Comparison of ENCODE assay signal across 9 mouse cellular contexts in the genomic region with DNA sequence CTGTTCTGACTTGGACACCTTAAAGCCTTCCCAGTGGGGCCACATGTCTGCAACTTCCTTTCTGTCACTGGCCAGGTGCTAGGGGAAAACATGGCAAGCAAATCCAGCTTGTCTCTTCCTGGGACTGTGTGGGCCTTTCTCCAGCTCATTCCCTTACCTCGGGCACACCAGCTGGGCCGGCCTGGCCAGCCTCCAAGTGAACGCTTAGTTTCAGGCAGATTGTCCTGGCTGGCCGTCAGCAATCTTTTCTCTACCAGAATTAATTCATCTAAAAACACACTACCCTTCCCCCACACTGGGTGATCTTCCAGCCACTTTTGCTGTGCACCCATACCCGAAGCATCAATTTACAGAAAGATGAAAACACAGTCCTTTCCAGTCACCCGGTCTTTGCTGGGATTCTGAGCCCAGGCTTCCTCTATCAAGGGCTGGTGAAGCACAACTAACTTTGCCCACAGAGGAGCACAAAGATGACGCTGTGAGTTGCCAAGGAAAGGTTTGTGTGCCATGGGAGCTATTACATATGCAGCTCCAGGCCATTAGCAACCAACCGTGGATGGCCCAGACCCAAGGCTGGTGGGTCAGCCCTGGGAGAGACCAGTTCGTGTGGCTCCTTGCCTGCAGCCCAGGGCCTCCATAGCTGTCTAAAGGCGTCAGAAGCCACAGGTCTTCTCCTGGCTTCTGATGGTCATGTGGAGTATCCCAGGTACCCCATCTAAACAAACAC.
DNase-seq lines count a peak whose midpoint lies in the region; ATAC-seq lines count a peak whose summit lies in the region.
"Had no signal": no experiment of that assay in that cellular context is flagged by ENCODE, and none has a peak within 500 bp of the region (broad histone marks: within the 10 kb centered on the region; RNA-seq: fewer than 3 reads in every experiment).

No protein-coding gene starts in this region.

- H3K9me3 ChIP-seq in hindbrain, embryonic 10.5 days, result no peaks in the 10 kb centered on the region
- no peaks in the 10 kb centered on the region for H3K9me3 ChIP-seq in hindbrain, embryonic 11.5 days (ENCODE audit: control insufficient read depth, low read length)
- no peaks in the 10 kb centered on the region for H3K9me3 ChIP-seq in forebrain, embryonic 12.5 days
- no peaks in the 10 kb centered on the region for H3K9me3 ChIP-seq in hindbrain, embryonic 12.5 days (replicated peaks)

- no peak overlapping the region for H3K9ac ChIP-seq in hindbrain, embryonic 11.5 days (ENCODE audit: low read depth, low read length)
- no peak overlapping the region for H3K9ac ChIP-seq in forebrain, embryonic 12.5 days
- H3K9ac ChIP-seq in hindbrain, embryonic 12.5 days, result no peak overlapping the region

- no peaks in the 10 kb centered on the region for H3K36me3 ChIP-seq in hindbrain, embryonic 10.5 days
- no peaks in the 10 kb centered on the region for H3K36me3 ChIP-seq in hindbrain, embryonic 11.5 days (ENCODE audit: control insufficient read depth, insufficient read depth, low read length)
- H3K36me3 ChIP-seq in forebrain, embryonic 12.5 days (replicated peaks), result no peaks in the 10 kb centered on the region
- peaks cover 3% of the 10 kb centered on the region; the same call in 1 of the 2 replicates for H3K36me3 ChIP-seq in hindbrain, embryonic 12.5 days

- 0 out of 2 replicates have a peak, but pooled peaks cover 4% of the 10 kb centered on the region for H3K27me3 ChIP-seq in hindbrain, embryonic 10.5 days (ENCODE audit: insufficient read depth, poor library complexity, severe bottlenecking)
- no peaks in the 10 kb centered on the region for H3K27me3 ChIP-seq in hindbrain, embryonic 11.5 days (ENCODE audit: control insufficient read depth, insufficient read depth, low read length)
- H3K27me3 ChIP-seq in forebrain, embryonic 12.5 days, result no peaks in the 10 kb centered on the region
- no peaks in the 10 kb centered on the region; the same call in 1 of the 2 replicates for H3K27me3 ChIP-seq in hindbrain, embryonic 12.5 days

- ATAC-seq in hindbrain, embryonic 11.5 days (ENCODE audit: low FRiP score), result no peak
- ATAC-seq in forebrain, embryonic 12.5 days (ENCODE audit: low FRiP score), result peak; percentile 76; the same call in 1 of the 2 replicates
- ATAC-seq in hindbrain, embryonic 12.5 days (ENCODE audit: low FRiP score), result peak; percentile 83

- peaks cover 33% of the 10 kb centered on the region for H3K4me1 ChIP-seq in hindbrain, embryonic 10.5 days (replicated peaks)
- H3K4me1 ChIP-seq in hindbrain, embryonic 11.5 days (replicated peaks; ENCODE audit: control insufficient read depth, insufficient read depth, low read length), result peaks cover 4% of the 10 kb centered on the region
- H3K4me1 ChIP-seq in forebrain, embryonic 12.5 days, result peaks cover 38% of the 10 kb centered on the region
- peaks cover 37% of the 10 kb centered on the region for H3K4me1 ChIP-seq in hindbrain, embryonic 12.5 days

- WGBS in hindbrain, embryonic 10.5 days, result 83% methylated on average over 10 of the region's 10 CpGs
- WGBS in hindbrain, embryonic 11.5 days, result 80% methylated on average over 10 of the region's 10 CpGs
- WGBS in forebrain, embryonic 12.5 days, result 66% methylated on average over 10 of the region's 10 CpGs
- WGBS in hindbrain, embryonic 12.5 days, result 70% methylated on average over 10 of the region's 10 CpGs

- H3K4me3 ChIP-seq in hindbrain, embryonic 10.5 days, result no peak overlapping the region
- no peak overlapping the region for H3K4me3 ChIP-seq in hindbrain, embryonic 11.5 days (ENCODE audit: low read depth, low read length)
- H3K4me3 ChIP-seq in forebrain, embryonic 12.5 days (replicated peaks), result no peak overlapping the region
- no peak overlapping the region for H3K4me3 ChIP-seq in hindbrain, embryonic 12.5 days

- H3K27ac ChIP-seq in hindbrain, embryonic 10.5 days, result peak overlapping the region; percentile 20; the same call in 1 of the 2 replicates
- H3K27ac ChIP-seq in hindbrain, embryonic 11.5 days (ENCODE audit: low read depth, low read length), result no peak overlapping the region
- H3K27ac ChIP-seq in forebrain, embryonic 12.5 days, result peak overlapping the region; percentile 75
- peak overlapping the region; percentile 48 for H3K27ac ChIP-seq in hindbrain, embryonic 12.5 days
- H3K27ac ChIP-seq: macrophage had no signal

- DNase-seq in hindbrain, embryonic 10.5 days (ENCODE audit: low spot score), result no peak
- DNase-seq in hindbrain, embryonic 11.5 days (ENCODE audit: low spot score), result no peak
- peak; percentile 31 for DNase-seq in adrenal gland, adult 2 months
- peak; percentile 35 to 86 for DNase-seq in left cerebral cortex, adult 8-10 months (ENCODE audit: low spot score in 2 of 2)
- DNase-seq in ovary, postnatal 14 days (ENCODE audit: low spot score), result peak; percentile 56
- DNase-seq in urinary bladder, postnatal 25 days (ENCODE audit: low spot score), result no peak

- H3K4me2 ChIP-seq in hindbrain, embryonic 11.5 days (replicated peaks; ENCODE audit: low read depth, low read length), result no peak overlapping the region
- H3K4me2 ChIP-seq in forebrain, embryonic 12.5 days, result no peak overlapping the region
- no peak overlapping the region for H3K4me2 ChIP-seq in hindbrain, embryonic 12.5 days (replicated peaks)

Comparison
In these comparisons a context has a peak if more than half of its experiments do, and no peak if none do; other contexts are left out.
1. DNase-seq: peak in adrenal gland, adult 2 months (single experiment), left cerebral cortex, adult 8-10 months (2 of 2) and ovary, postnatal 14 days (single experiment); none in hindbrain, embryonic 10.5 days (single experiment), hindbrain, embryonic 11.5 days (single experiment) and urinary bladder, postnatal 25 days (single experiment).